Mouse (Mus musculus) olfactory bulb, adult 2 months (tissue): ENCODE measurements around the gene Tpgs1.

Experiments used
- CTCF ChIP-seq: fragments of 200-500 bp; IDR thresholded peaks from 2 replicates; pipeline ENCODE4 v1.5.1; 2012; ENCODE audit warnings: low read depth, mild to moderate bottlenecking, low read length, moderate library complexity; ENCODE audit not compliant: insufficient read depth
- POLR2A ChIP-seq: fragments of 200-500 bp; IDR thresholded peaks from 2 replicates; pipeline ENCODE4 v1.6.1; 2012; ENCODE audit warnings: mild to moderate bottlenecking, low read depth, low read length, moderate library complexity; ENCODE audit not compliant: insufficient read depth

DNA sequence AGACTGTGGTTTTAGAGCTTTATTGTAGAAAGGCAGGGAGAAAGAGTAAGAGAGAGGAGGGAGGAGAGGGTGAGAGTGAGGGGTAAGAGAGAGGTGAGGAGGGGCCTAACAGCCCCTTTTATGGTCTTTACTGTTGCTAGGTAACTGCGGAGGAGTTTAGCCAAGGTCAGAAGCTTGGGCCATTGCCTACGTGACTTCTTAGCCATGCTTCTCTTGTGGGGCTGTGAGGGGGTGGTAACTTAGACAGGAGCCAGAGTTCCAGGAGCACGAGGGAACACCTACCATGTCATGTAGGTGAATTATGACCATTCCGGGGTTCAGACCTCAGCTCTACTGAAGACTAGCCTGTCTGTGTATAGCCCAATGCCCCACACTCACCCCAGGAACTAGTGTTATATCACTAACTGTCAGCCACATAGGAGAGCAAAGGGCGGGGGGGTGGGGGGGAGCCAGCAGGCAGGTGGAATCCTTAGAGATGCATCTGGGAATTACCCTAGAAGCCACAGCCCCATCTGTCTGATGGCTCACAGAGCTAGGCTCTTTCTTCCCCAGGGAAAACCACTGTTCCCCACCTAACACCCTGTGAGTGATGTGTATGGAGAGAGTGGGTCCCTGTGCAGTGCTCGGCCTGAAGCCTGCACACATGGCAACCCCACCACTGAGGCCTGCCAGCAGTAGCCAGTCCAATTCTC is 2.4 kb downstream of the Tpgs1 start:
- TF ChIP-seq POLR2A (no peak), CTCF (no peak)
